Mouse (Mus musculus): ENCODE measurements at regions not wholly inside any gene's neighbourhood (a gene's known extent, or its start where the extent isn't known, plus 50 kb on each side); places are given as distances from the start of the nearest gene placed in this dataset.

DNA sequence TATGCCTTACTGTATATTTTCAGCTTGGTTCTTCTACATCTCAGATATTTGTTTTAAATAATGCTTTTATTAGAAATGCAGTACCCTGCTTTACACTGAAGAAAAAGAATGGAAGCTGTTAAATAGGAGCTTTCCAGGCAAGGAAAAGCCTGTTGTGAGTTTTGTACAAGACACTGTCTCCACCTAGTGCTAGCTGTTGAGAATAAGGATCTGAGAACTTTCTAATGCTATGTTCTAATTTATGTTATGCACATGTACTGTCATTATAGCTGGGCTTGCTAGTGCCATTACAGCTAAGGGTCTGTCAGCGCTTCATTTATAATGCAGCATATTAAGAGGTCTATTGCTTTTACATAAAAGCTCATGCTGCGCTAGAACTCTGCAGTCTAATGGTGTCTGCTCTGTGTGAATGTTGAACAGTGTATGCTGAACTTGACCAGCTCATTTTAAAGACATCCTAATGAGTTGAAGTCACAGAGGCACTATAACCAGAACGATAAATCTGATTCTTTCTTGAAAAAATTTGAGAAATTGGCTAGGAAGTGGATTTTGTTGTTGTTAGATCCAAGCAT is 315.4 kb upstream of the Dnajc24 start:
- CTCF ChIA-PET, result no interaction called here

GRCm38 (mm10) chr2:106346781-106347180 is 343.4 kb upstream of the Dnajc24 start:
- CTCF ChIA-PET, result no interaction called here

DNA sequence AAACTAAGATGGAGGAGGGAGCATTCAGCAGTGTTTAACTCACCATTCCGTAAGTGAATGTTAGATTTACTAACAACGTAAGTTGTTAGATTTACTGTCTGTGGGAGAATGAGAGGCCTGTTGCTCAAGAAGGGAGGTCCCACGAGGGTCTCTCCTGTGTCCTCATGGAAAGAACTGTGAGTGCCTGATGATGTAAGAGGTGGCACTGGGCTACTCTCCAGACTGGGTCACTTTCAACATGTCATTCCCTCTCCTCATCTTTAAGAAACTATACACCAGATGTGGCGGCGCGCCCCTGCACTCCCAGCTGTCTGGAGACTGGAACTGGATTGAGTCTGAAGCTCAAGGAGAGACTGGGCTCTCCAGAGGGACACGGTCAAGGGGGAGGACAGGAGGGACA is 343.9 kb upstream of the Dnajc24 start:
- CTCF ChIA-PET, result no interaction called here

- CTCF ChIA-PET, result no interaction called here
Measured at GRCm38 (mm10) chr2:106355565-106355964, 337.5 kb upstream of the Mpped2 start.

- CTCF ChIA-PET, result no interaction called here
Measured at GRCm38 (mm10) chr2:106355984-106356547, 337.0 kb upstream of the Mpped2 start.

- CTCF ChIA-PET, result no interaction called here
Measured at GRCm38 (mm10) chr2:106368641-106369040, 324.4 kb upstream of the Mpped2 start.

DNA sequence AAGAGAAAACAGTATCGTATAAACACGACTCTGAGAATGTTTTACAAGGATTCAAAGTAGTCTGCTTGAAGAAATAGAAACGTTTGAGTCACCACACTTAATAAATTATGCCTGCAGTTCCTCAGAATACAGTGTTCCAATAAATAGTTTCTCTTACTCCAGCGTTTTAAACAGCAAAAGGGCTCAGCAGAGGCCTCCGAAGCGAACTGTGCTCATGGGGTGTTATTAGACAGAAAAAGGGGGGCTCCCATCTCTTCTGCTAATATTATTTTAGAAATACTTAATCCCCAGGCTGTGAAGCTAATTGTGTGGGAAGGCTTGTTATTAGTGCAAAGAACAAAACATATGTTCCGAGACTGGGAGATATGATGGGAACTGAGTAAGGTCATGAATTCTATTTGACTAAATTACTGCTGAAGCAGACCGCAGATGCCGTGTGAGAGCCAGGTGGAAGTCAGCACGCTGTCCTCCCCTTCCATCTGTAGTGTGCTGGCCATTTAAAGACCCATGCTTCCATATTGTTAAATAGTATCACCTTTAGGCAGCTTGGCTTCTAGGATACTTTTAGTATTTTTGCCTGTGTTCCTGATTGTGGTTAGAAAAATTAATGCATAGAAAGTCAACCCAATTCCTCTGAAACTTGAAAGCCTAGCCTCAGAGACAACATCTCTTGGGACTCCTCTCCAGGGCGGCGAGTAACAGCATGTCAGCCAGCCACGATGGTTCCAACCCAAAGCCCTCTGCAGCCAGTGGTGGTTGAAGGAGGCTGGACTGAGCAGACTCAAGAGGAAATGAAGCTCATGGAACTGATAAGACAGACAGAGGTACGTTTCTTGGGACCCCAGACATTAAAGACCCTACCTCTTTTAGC is 309.4 kb upstream of the Mpped2 start:
- CTCF ChIA-PET, result no interaction called here

- CTCF ChIA-PET, result no interaction called here
Measured at GRCm38 (mm10) chr2:106384286-106384595, 308.8 kb upstream of the Mpped2 start.

DNA sequence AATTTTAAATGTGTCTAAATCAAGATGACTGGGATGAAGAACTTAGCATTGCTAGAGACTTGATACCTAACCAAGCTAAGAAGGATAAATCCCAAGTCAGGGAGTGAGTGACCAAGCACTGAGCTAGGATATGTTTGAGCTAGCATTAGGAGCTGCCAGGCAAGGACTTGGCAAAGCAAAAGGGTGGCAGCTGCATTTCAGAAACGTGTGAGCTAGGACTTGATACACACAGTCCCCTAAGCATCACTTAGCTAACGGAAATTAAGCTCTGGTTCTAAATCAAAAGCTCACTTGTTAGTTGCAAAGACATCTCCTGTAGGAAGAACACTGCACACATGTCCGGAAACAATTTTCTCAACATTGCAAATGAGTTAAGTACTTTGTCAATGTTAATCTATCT is 308.2 kb upstream of the Mpped2 start:
- CTCF ChIA-PET, result no interaction called here

DNA sequence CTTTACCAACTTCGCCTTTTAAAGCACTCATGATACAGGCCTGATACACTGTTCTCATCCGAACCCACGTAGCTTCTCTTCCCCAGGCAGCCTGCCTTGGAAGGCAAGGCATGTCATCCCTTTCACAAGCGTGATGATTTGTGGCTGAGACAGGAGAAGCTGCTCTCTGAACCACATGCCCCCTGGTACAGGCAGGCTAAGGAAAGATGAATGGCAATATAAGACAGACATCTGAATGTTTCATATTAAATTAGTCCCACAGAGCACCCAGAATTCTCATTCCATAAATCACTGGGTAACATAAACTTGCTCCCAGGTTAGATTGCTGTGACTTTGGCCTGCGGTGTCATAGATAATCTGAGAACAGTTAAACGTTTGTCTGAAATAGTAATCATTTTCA is 280.9 kb upstream of the Mpped2 start:
- CTCF ChIA-PET, result no interaction called here

DNA sequence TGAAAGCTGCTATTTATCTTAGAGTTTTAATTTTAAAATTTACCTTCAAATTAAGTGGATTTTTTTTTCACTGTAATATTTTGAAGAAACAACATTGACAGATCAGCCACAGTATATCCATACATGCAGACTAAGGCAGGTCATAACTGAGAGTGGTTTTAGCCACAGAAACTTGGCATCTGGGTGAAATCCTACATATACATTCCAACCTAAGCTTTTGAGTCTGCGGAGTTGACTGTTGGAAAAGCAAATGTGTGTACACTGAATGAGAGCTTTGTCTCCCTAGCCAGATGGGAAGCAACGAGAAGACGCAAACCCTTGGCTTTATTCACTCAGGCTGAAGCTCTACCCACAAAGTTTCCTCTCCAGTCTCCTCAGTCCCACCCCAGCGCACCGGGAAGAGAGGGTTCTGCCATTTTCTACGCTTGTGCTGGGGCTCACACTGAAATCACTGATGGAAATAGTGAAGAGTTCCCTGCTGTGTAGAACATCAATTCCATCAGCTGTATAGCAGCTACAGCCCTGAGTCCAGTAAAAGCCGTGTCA is 277.5 kb upstream of the Mpped2 start:
- CTCF ChIA-PET, result no interaction called here

DNA sequence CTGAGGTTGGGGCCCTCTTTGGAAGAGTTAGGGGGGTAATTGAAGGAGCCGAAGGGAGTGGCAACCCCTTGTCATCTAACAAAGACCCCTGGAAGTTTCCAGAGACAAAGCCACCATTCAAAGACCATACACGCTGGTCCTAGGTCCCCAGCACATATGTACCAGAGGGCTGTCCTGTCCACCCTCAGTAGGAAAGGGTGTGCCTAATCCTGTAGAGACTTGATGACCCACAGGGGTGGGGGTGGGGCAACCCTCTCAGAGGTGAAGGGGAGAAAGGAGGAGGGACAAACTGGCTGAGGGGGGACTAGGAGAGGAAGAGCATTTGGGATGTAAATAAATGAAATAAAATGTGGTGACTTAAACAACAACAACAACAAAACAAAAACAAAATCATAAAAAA is 274.9 kb upstream of the Mpped2 start:
- CTCF ChIA-PET, result no interaction called here

DNA sequence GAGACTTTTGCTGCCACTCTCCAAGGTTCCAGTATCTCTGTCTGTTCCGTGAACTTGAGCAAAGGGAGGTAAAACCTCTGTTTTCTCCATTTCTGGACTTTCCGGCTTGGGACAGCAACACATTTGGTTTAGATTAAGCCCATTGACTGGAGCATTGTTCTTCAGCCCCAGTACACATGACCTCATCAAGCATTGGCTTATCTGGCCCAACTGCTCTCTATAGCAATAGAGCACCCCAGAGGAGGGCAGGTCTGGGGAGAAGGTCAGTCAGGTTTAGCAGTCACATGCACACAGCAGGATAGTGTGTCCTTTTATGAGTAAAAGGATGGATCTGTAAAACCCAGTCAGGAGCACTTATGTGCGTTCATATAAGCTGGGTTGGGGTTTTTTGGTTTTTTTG is 268.1 kb upstream of the Mpped2 start:
- CTCF ChIA-PET, result no interaction called here

DNA sequence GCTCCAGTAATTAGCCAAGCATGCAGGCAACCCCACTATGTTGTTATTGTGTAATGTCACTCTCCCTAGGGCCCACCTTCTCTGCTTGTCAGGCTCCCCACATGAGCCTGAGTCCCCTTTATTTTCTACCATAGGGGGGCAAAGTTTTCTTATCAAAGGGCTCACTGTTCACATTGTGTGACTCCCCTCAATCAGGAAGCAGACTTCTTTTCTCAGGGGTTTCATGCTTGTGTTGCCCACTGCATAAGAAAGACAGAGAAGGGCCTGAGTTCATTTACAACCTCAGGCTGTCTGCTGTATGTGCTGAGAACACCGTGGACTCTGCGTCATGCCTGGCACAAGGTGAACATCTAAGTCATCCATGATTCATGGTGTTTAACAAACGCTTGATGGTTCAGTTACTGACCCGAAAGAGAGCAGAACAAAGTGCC is 267.6 kb upstream of the Mpped2 start:
- CTCF ChIA-PET, result no interaction called here

DNA sequence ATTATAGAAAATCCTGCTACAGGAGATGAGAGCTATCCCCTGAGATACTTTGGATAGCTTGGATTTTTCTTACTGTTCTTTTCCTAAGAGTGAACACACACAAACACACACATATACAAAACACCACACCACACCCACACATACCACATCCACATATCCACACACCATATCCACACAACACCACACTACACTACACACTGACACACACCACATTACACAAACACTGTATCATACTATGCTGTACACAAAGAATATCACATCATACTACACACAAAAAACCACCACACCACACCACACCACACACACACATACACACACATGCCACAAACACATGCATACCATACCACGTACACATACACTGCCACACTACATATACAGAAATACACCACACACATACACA is 267.1 kb upstream of the Mpped2 start:
- CTCF ChIA-PET, result no interaction called here

DNA sequence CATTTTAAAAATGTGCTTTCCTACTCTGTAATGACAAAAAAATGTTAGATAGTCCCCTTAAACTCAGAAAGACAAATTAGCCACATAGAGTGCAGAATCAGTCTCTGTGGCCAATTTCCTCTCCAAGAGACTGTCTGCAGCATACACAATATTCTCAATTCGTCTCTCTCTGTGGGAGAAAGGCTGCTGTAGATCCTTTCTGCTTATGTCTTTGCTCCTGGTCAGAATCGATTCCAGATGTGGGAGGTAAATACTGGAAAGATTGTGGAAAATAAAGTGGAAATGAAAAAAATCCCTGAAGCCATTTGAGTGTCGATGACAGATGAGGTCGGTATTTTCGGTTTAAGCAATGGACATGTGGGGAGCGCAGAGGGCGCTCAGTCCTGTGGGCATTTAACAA is 265.8 kb upstream of the Mpped2 start:
- CTCF ChIA-PET, result no interaction called here

DNA sequence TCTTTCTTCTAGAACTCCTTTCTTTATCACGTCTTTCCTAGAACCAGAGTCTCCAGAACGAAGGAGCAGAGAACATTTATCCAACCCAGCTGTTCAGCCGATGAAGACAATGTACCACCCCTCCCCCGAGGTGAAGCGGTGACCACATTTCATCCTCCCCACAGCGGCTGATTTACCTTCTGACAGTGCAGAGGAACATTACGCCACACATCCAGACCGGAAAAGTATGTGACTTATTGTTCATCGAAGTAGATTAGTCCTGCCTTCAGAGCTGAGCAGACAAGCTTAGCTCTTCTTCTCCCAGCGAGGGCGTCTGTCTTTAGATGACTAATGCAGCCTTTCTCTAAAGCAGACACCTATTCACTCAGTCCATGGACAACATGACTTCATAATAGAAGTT is 264.2 kb upstream of the Mpped2 start:
- CTCF ChIA-PET, result no interaction called here

- CTCF ChIA-PET, result no interaction called here
Measured at GRCm38 (mm10) chr2:106431141-106431540, 261.9 kb upstream of the Mpped2 start.

- CTCF ChIA-PET, result no interaction called here
Measured at GRCm38 (mm10) chr2:106431637-106432199, 261.4 kb upstream of the Mpped2 start.

- CTCF ChIA-PET, result no interaction called here
Measured at GRCm38 (mm10) chr2:106436136-106436535, 256.9 kb upstream of the Mpped2 start.

- CTCF ChIA-PET, result no interaction called here
Measured at GRCm38 (mm10) chr2:106454310-106454974, 238.6 kb upstream of the Mpped2 start.

- CTCF ChIA-PET, result no interaction called here
Measured at GRCm38 (mm10) chr2:106455039-106455438, 238.0 kb upstream of the Mpped2 start.

DNA sequence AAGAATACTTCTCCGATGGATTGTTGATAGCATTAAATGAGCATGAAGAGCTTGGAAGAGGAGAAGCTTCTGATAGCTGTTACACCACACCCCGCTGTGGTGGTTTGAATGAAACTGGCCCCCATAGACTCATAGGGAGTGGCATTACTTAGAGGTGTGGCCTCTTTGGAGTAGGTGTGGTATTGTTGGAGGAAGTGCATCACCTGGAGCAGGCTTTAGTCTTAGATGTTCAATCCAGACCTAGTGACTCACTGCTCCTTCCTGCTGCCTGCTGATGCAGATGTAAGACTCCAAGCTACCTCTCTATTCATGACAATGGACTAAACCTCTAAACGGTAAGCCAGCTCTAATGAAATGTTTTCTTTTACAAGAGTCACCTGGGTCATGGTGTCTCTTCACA is 237.1 kb upstream of the Mpped2 start:
- CTCF ChIA-PET, result no interaction called here

All from spleen, embryonic (tissue).